Mouse (Mus musculus) MEL (cell line): ENCODE results near the gene Pten. TPM values are rescaled to one million over a fixed set of nuclear protein-coding genes. Genes with fewer than 3 reads are reported as not detected.

Experiments
- DNase-seq: peaks from one replicate; pipeline ENCODE4 v3.0.0; 2011; ENCODE audit warnings: low read depth, low spot score
- H3K27ac ChIP-seq: 2 replicates; pipeline ENCODE4 v1.5.1; 2012; ENCODE audit warnings: low read depth, mild to moderate bottlenecking, control low read depth, low read length, moderate library complexity; ENCODE audit not compliant: control insufficient read depth
- H3K27me3 ChIP-seq, 2 experiments: fragments of 150-350 bp in 1 of 2; sonication (generic) in 1 of 2; 2 replicates each; pipeline ENCODE4 v1.6.1; 2012; ENCODE audit warnings: low read length in 2 of 2, mild to moderate bottlenecking in 2 of 2, improper control_type of control experiment in 1 of 2, moderate library complexity in 1 of 2; ENCODE audit not compliant: insufficient read depth in 2 of 2, control insufficient read depth in 1 of 2
- H3K36me3 ChIP-seq, 2 experiments: 2 replicates each; pipeline ENCODE4 v1.6.1; 2012 to 2014; ENCODE audit warnings: low read length in 2 of 2, improper control_type of control experiment in 1 of 2, inconsistent platforms in 1 of 2, mild to moderate bottlenecking in 1 of 2; ENCODE audit not compliant: insufficient read depth in 2 of 2, control insufficient read depth in 1 of 2
- H3K4me1 ChIP-seq, 2 experiments: fragments of 150-350 bp in 1 of 2; sonication (generic) in 1 of 2; 2 replicates each; pipeline ENCODE4 v1.6.1; 2012; ENCODE audit warnings: low read length in 2 of 2, improper control_type of control experiment in 1 of 2, mild to moderate bottlenecking in 1 of 2; ENCODE audit not compliant: insufficient read depth in 2 of 2, control insufficient read depth in 1 of 2
- H3K4me3 ChIP-seq, 2 experiments: fragments of 150-350 bp in 1 of 2; sonication (generic) in 1 of 2; 2 replicates each; pipeline ENCODE4 v1.5.1; 2012; ENCODE audit warnings: low read depth in 2 of 2, low read length in 2 of 2, mild to moderate bottlenecking in 2 of 2, moderate library complexity in 2 of 2, control low read depth in 1 of 2, improper control_type of control experiment in 1 of 2; ENCODE audit not compliant: control insufficient read depth in 1 of 2, insufficient read depth in 1 of 2
- H3K79me2 ChIP-seq: 2 replicates; pipeline ENCODE4 v1.6.1; 2012; ENCODE audit warnings: mild to moderate bottlenecking, low read length, moderate library complexity; ENCODE audit not compliant: control insufficient read depth, poor library complexity, insufficient read depth
- H3K9ac ChIP-seq: 2 replicates; pipeline ENCODE4 v1.6.1; 2012; ENCODE audit warnings: low read depth, mild to moderate bottlenecking, control low read depth, low read length, moderate library complexity; ENCODE audit not compliant: control insufficient read depth, poor library complexity, severe bottlenecking
- H3K9me3 ChIP-seq: fragments of 150-350 bp; sonication (generic); replicated peaks from 2 replicates; pipeline ENCODE4 v1.6.1; 2012; ENCODE audit warnings: mild to moderate bottlenecking, low read length, improper control_type of control experiment, moderate library complexity; ENCODE audit not compliant: insufficient read depth
- BHLHE40 ChIP-seq: IDR thresholded peaks from 2 replicates; pipeline ENCODE4 v1.6.1; 2012; ENCODE audit warnings: low read depth, mild to moderate bottlenecking, inconsistent platforms, low read length, improper control_type of control experiment, borderline replicate concordance
- CHD2 ChIP-seq: IDR thresholded peaks from 2 replicates; pipeline ENCODE4 v1.6.1; 2011; ENCODE audit warnings: low read length, improper control_type of control experiment
- CTCF ChIP-seq, 3 experiments: IDR thresholded peaks in 2 of 3; conservative IDR thresholded peaks in 1 of 3; 2 replicates each; pipeline ENCODE4 v1.5.1; 2011 to 2012; ENCODE audit warnings: low read length in 3 of 3, low read depth in 2 of 3, mild to moderate bottlenecking in 2 of 3, improper control_type of control experiment in 1 of 3, inconsistent platforms in 1 of 3, mixed read lengths in 1 of 3, moderate library complexity in 1 of 3; ENCODE audit not compliant: control insufficient read depth in 1 of 3, insufficient read depth in 1 of 3, poor library complexity in 1 of 3, severe bottlenecking in 1 of 3
- ELF1 ChIP-seq: IDR thresholded peaks from 2 replicates; pipeline ENCODE4 v1.6.1; 2014; ENCODE audit warnings: low read depth, mild to moderate bottlenecking, inconsistent platforms, low read length, improper control_type of control experiment, moderate library complexity
- EP300 ChIP-seq, 2 experiments: IDR thresholded peaks; 2 replicates each; pipeline ENCODE4 v1.6.1; 2011; ENCODE audit warnings: improper control_type of control experiment in 2 of 2, low read length in 2 of 2, low read depth in 1 of 2, mild to moderate bottlenecking in 1 of 2
- GATA1 ChIP-seq: IDR thresholded peaks from 2 replicates; pipeline ENCODE4 v1.6.1; 2011; ENCODE audit warnings: low read depth, low read length, improper control_type of control experiment
- HCFC1 ChIP-seq: IDR thresholded peaks from 2 replicates; pipeline ENCODE4 v1.6.1; 2012; ENCODE audit warnings: low read depth, mild to moderate bottlenecking, inconsistent platforms, low read length, improper control_type of control experiment, moderate library complexity
- JUND ChIP-seq: IDR thresholded peaks from 2 replicates; pipeline ENCODE4 v1.6.1; 2011; ENCODE audit warnings: low read depth, mild to moderate bottlenecking, improper control_type of control experiment, low read length
- KAT2A ChIP-seq: conservative IDR thresholded peaks from 2 replicates; pipeline ENCODE4 v1.6.1; 2012; ENCODE audit warnings: low read depth, low read length, improper control_type of control experiment, inconsistent platforms
- MAFK ChIP-seq: IDR thresholded peaks from 2 replicates; pipeline ENCODE4 v1.6.1; 2011; ENCODE audit warnings: low read depth, mild to moderate bottlenecking, low read length, improper control_type of control experiment, borderline replicate concordance
- MAX ChIP-seq: IDR thresholded peaks from 2 replicates; pipeline ENCODE4 v1.6.1; 2011; ENCODE audit warnings: low read length, improper control_type of control experiment
- MEF2A ChIP-seq: IDR thresholded peaks from 2 replicates; pipeline ENCODE4 v1.6.1; 2014; ENCODE audit warnings: low read depth, mild to moderate bottlenecking, inconsistent platforms, low read length, improper control_type of control experiment; ENCODE audit not compliant: poor library complexity, insufficient replicate concordance, severe bottlenecking; ENCODE audit errors: extremely low read depth
- MYB ChIP-seq: IDR thresholded peaks from 2 replicates; pipeline ENCODE4 v1.6.1; 2011; ENCODE audit warnings: mild to moderate bottlenecking, low read depth, low read length, improper control_type of control experiment
- POLR2AphosphoS2 ChIP-seq: IDR thresholded peaks from 2 replicates; pipeline ENCODE4 v1.6.1; 2011; ENCODE audit warnings: low read length, improper control_type of control experiment
- RAD21 ChIP-seq: IDR thresholded peaks from 2 replicates; pipeline ENCODE4 v1.6.1; 2011; ENCODE audit warnings: mild to moderate bottlenecking, low read depth, low read length, improper control_type of control experiment
- RCOR1 ChIP-seq: IDR thresholded peaks from 2 replicates; pipeline ENCODE4 v1.6.1; 2012; ENCODE audit warnings: low read depth, mild to moderate bottlenecking, inconsistent platforms, low read length, improper control_type of control experiment
- SMC3 ChIP-seq: IDR thresholded peaks from 2 replicates; pipeline ENCODE4 v1.6.1; 2011; ENCODE audit warnings: low read depth, low read length, improper control_type of control experiment
- TAL1 ChIP-seq: IDR thresholded peaks from 2 replicates; pipeline ENCODE4 v1.6.1; 2012; ENCODE audit warnings: mild to moderate bottlenecking, inconsistent platforms, low read length, moderate library complexity, mixed read lengths
- UBTF ChIP-seq: IDR thresholded peaks from 2 replicates; pipeline ENCODE4 v1.6.1; 2012; ENCODE audit warnings: low read depth, mild to moderate bottlenecking, inconsistent platforms, low read length, improper control_type of control experiment, moderate library complexity, borderline replicate concordance; ENCODE audit not compliant: insufficient read depth
- USF2 ChIP-seq, 2 experiments: IDR thresholded peaks; 2 replicates each; pipeline ENCODE4 v1.6.1; 2011 to 2012; ENCODE audit warnings: improper control_type of control experiment in 2 of 2, low read length in 2 of 2, borderline replicate concordance in 1 of 2, inconsistent platforms in 1 of 2, low read depth in 1 of 2, mild to moderate bottlenecking in 1 of 2; ENCODE audit not compliant: insufficient read depth in 1 of 2
- ZKSCAN1 ChIP-seq: IDR thresholded peaks from 2 replicates; pipeline ENCODE4 v1.6.1; 2012; ENCODE audit warnings: low read depth, mild to moderate bottlenecking, inconsistent platforms, low read length, improper control_type of control experiment, moderate library complexity
- ZMIZ1 ChIP-seq: IDR thresholded peaks from 2 replicates; pipeline ENCODE4 v1.6.1; 2012; ENCODE audit warnings: low read depth, mild to moderate bottlenecking, inconsistent platforms, low read length, improper control_type of control experiment, moderate library complexity
- ZNF384 ChIP-seq: IDR thresholded peaks from 2 replicates; pipeline ENCODE4 v1.6.1; 2012; ENCODE audit warnings: low read depth, mild to moderate bottlenecking, inconsistent platforms, low read length, improper control_type of control experiment
- polyA plus RNA-seq, 2 experiments: library from polyadenylated mRNA; stranded (reverse) in 1 of 2; unstranded in 1 of 2; fragments of >175 nt in 1 of 2; fragments of >200 nt in 1 of 2; gene quantifications; 2 replicates each; pipeline versions ENCODE4 v1.2.1 to v1.2.4; 2012; ENCODE audit warnings: low replicate concordance in 2 of 2, low read depth in 1 of 2; ENCODE audit not compliant: insufficient read length in 2 of 2, insufficient read depth in 1 of 2, missing spikeins in 1 of 2
- total RNA-seq: library from RNA; depleted of rRNA; stranded (reverse); fragments of 300-350 nt; gene quantifications from 2 replicates; pipeline ENCODE4 v1.2.3, GENCODE M21; 2012

Gene Pten
- total and polyA plus RNA-seq, 3 experiments = 22.7 to 104 (median 35.8) TPM

GRCm38 (mm10) chr19:32792610-32793009, 35.3 kb downstream of the Pten start (continued):
- TF ChIP-seq SMC3 (peak; percentile 11; the same call in 1 of the 2 replicates), ZKSCAN1 (no peak), CTCF (IDR thresholded peaks at IDR 0.05 in 2 of 3, conservative IDR thresholded peaks at IDR 0.05 in 1 of 3; ENCODE audit: control insufficient read depth in 1 of 3, insufficient read depth in 1 of 3, low read depth in 2 of 3, low read length in 3 of 3, poor library complexity in 1 of 3, severe bottlenecking in 1 of 3) (no peak), KAT2A (no peak), CHD2 (no peak), ZNF384 (no peak), EP300 (IDR thresholded peaks at IDR 0.05; ENCODE audit: low read depth in 1 of 2, low read length in 2 of 2) (peak; percentile 61 to 71), RCOR1 (peak; percentile 66), POLR2AphosphoS2 (no peak)

GRCm38 (mm10) chr19:32793901-32794300, 36.6 kb downstream of the Pten start:
- no peaks in the 10 kb centered on the region for H3K9me3 ChIP-seq
- H3K27ac ChIP-seq = no peak overlapping the region
- H3K4me3 ChIP-seq = no peak overlapping the region
- TF ChIP-seq MAX = no peak
- H3K9ac ChIP-seq = no peak overlapping the region
- peaks cover 24% of the 10 kb centered on the region for H3K79me2 ChIP-seq
- H3K4me1 ChIP-seq = peaks cover 5 to 13% of the 10 kb centered on the region in 2 experiments
- H3K36me3 ChIP-seq = peaks cover 21 to 25% of the 10 kb centered on the region in 2 experiments
- no peaks in the 10 kb centered on the region for H3K27me3 ChIP-seq
- no peak for DNase-seq

- TF ChIP-seq JUND (no peak), ELF1 (no peak), TAL1 (no peak), RCOR1 (no peak), RAD21 (no peak)
- Histone ChIP-seq H3K9ac (no peak overlapping the region), H3K4me1 (0 out of 4 replicates have a peak, but pooled peaks cover 0 to 3% of the 10 kb centered on the region in 2 experiments), H3K79me2 (peaks cover 2% of the 10 kb centered on the region; the same call in 1 of the 2 replicates), H3K36me3 (peaks cover 10 to 56% of the 10 kb centered on the region in 2 experiments), H3K27me3 (no peaks in the 10 kb centered on the region), H3K9me3 (no peaks in the 10 kb centered on the region), H3K27ac (no peak overlapping the region), H3K4me3 (no peak overlapping the region)
- no peak for DNase-seq
Observed at GRCm38 (mm10) chr19:32800557-32800956, 43.3 kb downstream of the Pten start.

GRCm38 (mm10) chr19:32804703-32805102, 47.4 kb downstream of the Pten start:
- Histone ChIP-seq H3K9me3 (no peaks in the 10 kb centered on the region), H3K4me1 (0 out of 4 replicates have a peak, but pooled peaks cover 0 to 3% of the 10 kb centered on the region in 2 experiments), H3K9ac (no peak overlapping the region), H3K79me2 (peaks cover 3% of the 10 kb centered on the region; the same call in 1 of the 2 replicates), H3K4me3 (no peak overlapping the region), H3K27me3 (no peaks in the 10 kb centered on the region), H3K27ac (no peak overlapping the region), H3K36me3 (peaks cover 10 to 34% of the 10 kb centered on the region in 2 experiments)
- DNase-seq = peak; percentile 48
- TF ChIP-seq POLR2AphosphoS2 (no peak), ZMIZ1 (no peak), TAL1 (no peak), MAFK (no peak), UBTF (no peak), MYB (no peak), BHLHE40 (no peak), HCFC1 (no peak), USF2 (IDR thresholded peaks at IDR 0.05; ENCODE audit: borderline replicate concordance in 1 of 2, insufficient read depth in 1 of 2, low read depth in 1 of 2, low read length in 2 of 2) (no peak), CTCF (IDR thresholded peaks at IDR 0.05 in 2 of 3, conservative IDR thresholded peaks at IDR 0.05 in 1 of 3; ENCODE audit: control insufficient read depth in 1 of 3, insufficient read depth in 1 of 3, low read depth in 2 of 3, low read length in 3 of 3, poor library complexity in 1 of 3, severe bottlenecking in 1 of 3) (no peak), GATA1 (no peak), MEF2A (no peak), MAX (no peak)
